Mouse (Mus musculus): Measurements from ENCODE around the gene Olfr312. TPM values are rescaled to one million over a fixed set of nuclear protein-coding genes. Genes with fewer than 3 reads are reported as not detected.
"Not testable (repeated sequence)": the region's sequence is repeated elsewhere in the genome, so short reads cannot be mapped to it uniquely, and the experiment has no call there.

The Olfr312 gene
- polyA plus RNA-seq, 1 experiment from 2014 or later: not detected

DNA sequence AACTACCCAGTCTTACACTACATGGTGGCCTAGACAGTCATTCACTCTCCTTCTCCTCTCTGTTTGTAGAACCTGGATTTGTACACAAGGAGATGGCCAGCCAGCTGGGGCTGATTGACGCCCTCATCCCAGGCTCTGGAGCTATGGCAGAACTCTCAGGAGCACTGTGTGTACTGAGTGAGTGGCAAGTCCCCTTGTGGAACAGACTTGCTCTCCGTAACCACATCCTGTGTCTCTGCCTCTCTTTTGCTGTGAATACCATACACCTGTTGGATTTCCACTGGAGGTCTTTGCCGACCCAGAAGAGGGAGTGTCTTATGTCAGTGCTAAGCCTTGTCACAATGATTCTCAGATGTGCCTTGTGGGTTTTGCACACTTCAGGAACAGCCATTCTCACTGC lies 3.5 kb downstream of the Olfr312 start:
- not testable (repeated sequence) for H3K4me2 ChIP-seq (ENCODE audit: low read length); ATAC-seq (replicated peaks; ENCODE audit: low FRiP score, low TSS enrichment, low read depth); H3K4me1 ChIP-seq (replicated peaks; ENCODE audit: control insufficient read depth, insufficient read depth, low read length); H3K27me3 ChIP-seq (replicated peaks; ENCODE audit: control insufficient read depth, insufficient read depth, low read length); H3K4me3 ChIP-seq (ENCODE audit: low read depth, low read length); H3K9ac ChIP-seq (ENCODE audit: low read length); H3K36me3 ChIP-seq (ENCODE audit: control insufficient read depth, insufficient read depth, low read length); DNase-seq (ENCODE audit: low spot score); H3K27ac ChIP-seq (ENCODE audit: low read depth); H3K9me3 ChIP-seq (ENCODE audit: control insufficient read depth, low read length)
- 68% methylated on average over 3 of the region's 3 CpGs for WGBS

DNA sequence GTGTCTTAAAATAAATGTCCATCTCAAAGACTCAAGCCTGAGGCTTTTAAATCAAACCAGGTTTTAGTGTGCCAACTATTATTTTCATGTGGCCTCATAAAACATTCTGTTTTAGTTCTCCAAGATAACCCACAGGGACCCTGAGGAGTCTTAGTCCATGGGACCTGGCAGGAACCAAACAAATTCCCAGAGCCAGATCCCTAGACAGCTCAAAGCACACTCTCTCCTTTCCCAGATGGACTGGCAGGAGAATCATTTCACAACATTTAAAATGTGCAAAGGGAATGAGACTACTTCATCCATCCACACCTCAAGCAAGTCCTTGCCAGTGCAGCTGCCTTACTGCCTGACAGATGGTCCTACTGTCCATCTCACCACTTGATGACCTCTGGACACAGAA lies 9.9 kb downstream of the Olfr312 start, which contains the start of gene Olfr311:
Olfr311 (plus strand) TSS at position 301 of the 400 bp plus-strand sequence.
- H3K27me3 ChIP-seq (replicated peaks; ENCODE audit: control insufficient read depth, insufficient read depth, low read length); H3K4me2 ChIP-seq (ENCODE audit: low read length); H3K9me3 ChIP-seq (ENCODE audit: control insufficient read depth, low read length); DNase-seq (ENCODE audit: low spot score); H3K27ac ChIP-seq (ENCODE audit: low read depth); H3K4me3 ChIP-seq (ENCODE audit: low read depth, low read length); H3K36me3 ChIP-seq (ENCODE audit: control insufficient read depth, insufficient read depth, low read length); H3K9ac ChIP-seq (ENCODE audit: low read length); H3K4me1 ChIP-seq (replicated peaks; ENCODE audit: control insufficient read depth, insufficient read depth, low read length); ATAC-seq (replicated peaks; ENCODE audit: low FRiP score, low TSS enrichment, low read depth): not testable (repeated sequence)

DNA sequence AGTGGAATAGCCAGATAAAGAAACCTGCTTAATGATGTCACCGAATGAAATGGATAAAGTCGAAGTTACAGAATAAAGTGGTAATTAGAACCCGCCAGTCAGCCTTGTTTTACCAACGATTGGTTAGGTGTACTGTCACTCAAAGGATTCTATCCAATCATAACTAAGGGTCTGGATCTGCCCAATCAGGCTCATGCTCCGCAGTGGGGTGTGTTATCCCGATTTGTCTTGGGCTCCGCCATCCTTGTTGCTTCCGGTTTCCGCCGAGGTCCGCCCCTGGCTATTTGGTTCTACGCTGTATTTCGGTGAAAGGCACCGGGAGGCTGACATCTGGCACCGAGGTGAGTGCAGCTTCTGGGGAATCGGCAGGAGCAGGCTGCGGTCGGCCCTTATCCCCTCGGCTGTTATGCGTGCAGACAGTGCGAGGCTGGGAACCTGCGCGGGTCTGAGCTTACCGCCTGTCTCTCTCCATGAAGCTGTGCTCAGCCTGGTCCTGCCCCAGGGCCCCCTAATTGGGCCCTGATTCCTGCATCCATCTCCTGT lies 18.0 kb downstream of the Olfr312 start, which contains the start of gene Gm12258:
Gm12258 (plus strand) TSS at position 240 of the 543 bp plus-strand sequence.
- ATAC-seq (replicated peaks; ENCODE audit: low FRiP score, low TSS enrichment, low read depth) (peak; percentile 100), DNase-seq (ENCODE audit: low spot score) (peak; percentile 88)
- no peaks in the 10 kb centered on the region for H3K27me3 ChIP-seq (replicated peaks; ENCODE audit: control insufficient read depth, insufficient read depth, low read length)
- no peak within 1 kb of the TSS for H3K27ac ChIP-seq (ENCODE audit: low read depth)
- under 1% methylated on average over 24 of the region's 24 CpGs for WGBS
- H3K9me3 ChIP-seq (ENCODE audit: control insufficient read depth, low read length): no peaks in the 10 kb centered on the region
- peaks cover 23% of the 10 kb centered on the region for H3K36me3 ChIP-seq (ENCODE audit: control insufficient read depth, insufficient read depth, low read length)
- peak within 1 kb of the TSS; percentile 84 for H3K4me2 ChIP-seq (ENCODE audit: low read length)
- peak within 1 kb of the TSS; percentile 79 for H3K9ac ChIP-seq (ENCODE audit: low read length)
- peak within 1 kb of the TSS; percentile 85 for H3K4me3 ChIP-seq (ENCODE audit: low read depth, low read length)
- peaks cover 6% of the 10 kb centered on the region for H3K4me1 ChIP-seq (replicated peaks; ENCODE audit: control insufficient read depth, insufficient read depth, low read length)

DNA sequence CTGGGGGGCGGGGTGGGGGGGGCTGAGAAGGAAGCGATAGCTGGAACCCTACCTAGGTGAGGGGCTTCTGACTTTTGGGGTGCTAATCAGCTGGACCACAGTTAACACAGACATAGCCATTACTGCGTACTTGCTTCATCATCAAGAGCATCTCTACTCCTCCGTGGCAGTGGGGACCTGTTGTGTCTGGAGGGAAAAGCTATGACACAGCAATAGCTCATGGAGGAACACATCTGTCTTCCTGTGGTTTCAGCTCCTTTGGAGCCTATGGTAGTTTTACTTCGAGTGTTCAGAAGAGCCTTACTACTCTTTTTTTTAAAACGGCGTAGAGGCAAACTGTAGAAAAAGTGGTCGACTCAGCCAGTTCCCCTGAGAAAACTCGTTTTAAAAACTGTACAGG lies 18.6 kb downstream of the Olfr312 start:
- no peak for DNase-seq (ENCODE audit: low spot score)
- Histone ChIP-seq H3K4me2 (ENCODE audit: low read length) (peak overlapping the region; percentile 84), H3K4me3 (ENCODE audit: low read depth, low read length) (peak overlapping the region; percentile 85), H3K9me3 (ENCODE audit: control insufficient read depth, low read length) (no peaks in the 10 kb centered on the region), H3K36me3 (ENCODE audit: control insufficient read depth, insufficient read depth, low read length) (peaks cover 23% of the 10 kb centered on the region), H3K27ac (ENCODE audit: low read depth) (no peak overlapping the region), H3K27me3 (replicated peaks; ENCODE audit: control insufficient read depth, insufficient read depth, low read length) (no peaks in the 10 kb centered on the region), H3K9ac (ENCODE audit: low read length) (peak overlapping the region; percentile 79), H3K4me1 (replicated peaks; ENCODE audit: control insufficient read depth, insufficient read depth, low read length) (peaks cover 6% of the 10 kb centered on the region)
- ATAC-seq (replicated peaks; ENCODE audit: low FRiP score, low TSS enrichment, low read depth): no peak
- 48% methylated on average over 9 of the region's 9 CpGs for WGBS

DNA sequence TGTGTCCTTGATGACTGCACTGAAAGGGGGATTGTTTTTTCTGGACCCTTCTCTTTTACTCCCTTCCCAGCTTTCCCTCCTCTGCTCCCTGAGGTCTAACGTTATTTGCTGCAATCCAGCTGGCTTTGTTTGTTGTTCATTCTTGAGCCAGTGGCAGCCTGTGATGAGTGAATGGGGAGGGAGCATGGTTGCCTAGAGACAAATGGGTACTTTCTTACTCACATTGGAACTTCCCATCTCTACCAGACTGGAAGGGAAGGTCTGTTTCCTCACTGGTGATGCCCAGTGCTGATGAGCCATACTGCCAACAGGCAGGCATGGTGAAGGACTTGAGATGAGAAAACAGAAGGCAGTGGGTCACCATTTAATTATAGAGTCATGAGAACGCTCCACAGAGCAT lies 20.7 kb downstream of the Olfr312 start:
- Histone ChIP-seq H3K4me2 (ENCODE audit: low read length) (no peak overlapping the region), H3K36me3 (ENCODE audit: control insufficient read depth, insufficient read depth, low read length) (peaks cover 33% of the 10 kb centered on the region), H3K27ac (ENCODE audit: low read depth) (no peak overlapping the region), H3K9me3 (ENCODE audit: control insufficient read depth, low read length) (no peaks in the 10 kb centered on the region), H3K4me3 (ENCODE audit: low read depth, low read length) (no peak overlapping the region), H3K4me1 (replicated peaks; ENCODE audit: control insufficient read depth, insufficient read depth, low read length) (peaks cover 6% of the 10 kb centered on the region), H3K9ac (ENCODE audit: low read length) (no peak overlapping the region), H3K27me3 (replicated peaks; ENCODE audit: control insufficient read depth, insufficient read depth, low read length) (no peaks in the 10 kb centered on the region)
- WGBS: 66% methylated on average over 2 of the region's 2 CpGs
- no peak for ATAC-seq (replicated peaks; ENCODE audit: low FRiP score, low TSS enrichment, low read depth)
- no peak for DNase-seq (ENCODE audit: low spot score)

DNA sequence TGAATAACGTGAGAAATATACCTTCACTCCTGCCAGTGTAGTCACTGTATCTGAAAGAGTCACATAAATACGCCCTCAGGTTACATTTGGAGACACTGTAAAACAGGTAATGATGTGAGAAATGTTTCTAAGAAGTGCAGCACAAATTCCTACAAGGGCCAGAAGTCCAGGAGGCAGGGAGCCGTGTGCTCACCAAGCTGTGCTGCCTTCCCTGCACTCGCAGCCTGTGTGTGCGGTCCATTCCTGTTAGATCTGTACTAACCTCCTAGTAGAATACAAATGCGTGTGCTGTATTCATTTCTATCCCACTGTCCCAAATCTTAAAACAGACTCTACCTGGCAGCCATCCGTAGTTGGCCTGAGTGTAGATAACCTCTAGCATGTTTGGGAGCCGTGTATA lies 31.7 kb downstream of the Olfr312 start:
- DNase-seq (ENCODE audit: low spot score): no peak

DNA sequence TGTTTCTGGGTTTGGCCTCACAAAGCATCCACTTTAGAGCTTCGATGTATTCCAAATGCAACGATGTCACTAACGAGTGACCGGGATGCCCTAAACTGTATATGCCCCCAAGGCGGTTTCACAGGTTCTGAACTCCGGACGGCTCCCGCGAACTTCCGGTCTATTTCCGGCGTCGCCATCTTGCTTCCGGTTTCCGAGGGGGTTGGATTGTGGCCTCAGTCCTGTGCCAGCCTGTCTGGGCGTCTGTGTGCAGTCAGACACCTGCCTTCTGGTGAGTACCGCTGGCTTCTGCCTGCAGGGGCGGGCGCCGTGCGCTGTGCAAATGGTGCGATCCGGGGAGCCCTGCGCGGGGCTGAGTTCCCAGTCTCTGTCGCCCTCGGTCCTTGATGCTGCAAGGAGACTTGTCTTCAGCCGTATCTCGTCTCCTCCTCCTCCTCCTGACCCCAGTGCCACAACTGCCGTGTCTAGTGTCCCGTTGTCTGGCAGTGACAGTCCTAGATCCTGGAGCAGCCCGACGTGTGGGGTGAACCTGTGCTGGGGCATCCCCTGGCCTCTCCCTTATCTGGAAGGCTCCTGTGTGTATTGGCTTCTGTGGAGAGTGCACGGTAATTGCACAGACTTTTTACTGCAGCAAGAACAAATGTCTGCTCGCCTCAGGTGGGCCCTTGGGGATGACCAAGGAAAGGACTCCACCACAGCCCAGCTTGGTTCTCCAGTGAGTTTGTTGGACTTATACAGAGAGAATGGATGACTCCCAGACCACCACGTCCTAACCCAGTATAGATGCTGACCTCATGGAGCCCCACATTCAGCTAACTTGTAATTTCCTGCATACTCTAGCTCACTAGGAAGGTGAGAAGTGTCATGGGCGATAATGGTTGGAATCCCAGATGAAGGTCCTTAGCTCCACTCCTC lies 38.3 kb downstream of the Olfr312 start, which contains the start of gene 2810021J22Rik:
2810021J22Rik (plus strand) TSS at position 178 of the 915 bp plus-strand sequence.
- peak; percentile 90 for DNase-seq (ENCODE audit: low spot score)
- H3K9me3 ChIP-seq (ENCODE audit: control insufficient read depth, low read length): no peaks in the 10 kb centered on the region
- WGBS: 3% methylated on average over 37 of the region's 37 CpGs
- peaks cover 10% of the 10 kb centered on the region for H3K4me1 ChIP-seq (replicated peaks; ENCODE audit: control insufficient read depth, insufficient read depth, low read length)
- peak within 1 kb of the TSS; percentile 70 for H3K4me3 ChIP-seq (ENCODE audit: low read depth, low read length)
- peak within 1 kb of the TSS; percentile 67 for H3K9ac ChIP-seq (ENCODE audit: low read length)
- H3K27me3 ChIP-seq (replicated peaks; ENCODE audit: control insufficient read depth, insufficient read depth, low read length): no peaks in the 10 kb centered on the region
- H3K36me3 ChIP-seq (ENCODE audit: control insufficient read depth, insufficient read depth, low read length): peaks cover 25% of the 10 kb centered on the region
- peak within 1 kb of the TSS; percentile 56 for H3K4me2 ChIP-seq (ENCODE audit: low read length)
- H3K27ac ChIP-seq (ENCODE audit: low read depth): peak within 1 kb of the TSS; percentile 79
- peak; percentile 83 for ATAC-seq (replicated peaks; ENCODE audit: low FRiP score, low TSS enrichment, low read depth)

More for the DNA sequence above, 31.7 kb downstream of the Olfr312 start:
- H3K36me3 ChIP-seq (ENCODE audit: control insufficient read depth, insufficient read depth, low read length): peaks cover 40% of the 10 kb centered on the region
- H3K4me3 ChIP-seq (ENCODE audit: low read depth, low read length): no peak overlapping the region
- H3K4me2 ChIP-seq (ENCODE audit: low read length): no peak overlapping the region
- H3K4me1 ChIP-seq (replicated peaks; ENCODE audit: control insufficient read depth, insufficient read depth, low read length): no peaks in the 10 kb centered on the region
- no peak for ATAC-seq (replicated peaks; ENCODE audit: low FRiP score, low TSS enrichment, low read depth)
- WGBS: 95% methylated on average over 8 of the region's 8 CpGs
- H3K9ac ChIP-seq (ENCODE audit: low read length): no peak overlapping the region
- no peaks in the 10 kb centered on the region for H3K27me3 ChIP-seq (replicated peaks; ENCODE audit: control insufficient read depth, insufficient read depth, low read length)
- H3K27ac ChIP-seq (ENCODE audit: low read depth): no peak overlapping the region
- H3K9me3 ChIP-seq (ENCODE audit: control insufficient read depth, low read length): peaks cover 18% of the 10 kb centered on the region

DNA sequence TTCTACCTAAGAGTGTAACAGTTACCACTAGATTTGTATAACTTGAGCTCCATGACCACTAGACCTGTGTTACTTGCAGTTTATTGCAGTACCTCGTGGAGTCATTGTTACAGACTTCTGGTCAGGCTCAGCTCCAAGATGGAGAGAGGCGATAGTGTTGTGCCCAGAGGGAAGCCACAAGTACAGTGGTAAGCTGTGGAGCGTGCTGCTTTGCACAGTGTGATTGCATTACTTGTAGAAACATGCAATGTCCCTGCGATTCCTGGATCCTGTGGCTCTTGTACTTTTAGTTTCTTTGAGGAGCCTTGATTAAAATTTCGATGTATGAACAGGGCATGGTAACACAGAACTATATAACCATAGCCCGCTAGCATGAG lies 38.9 kb downstream of the Olfr312 start:
- Histone ChIP-seq H3K4me1 (replicated peaks; ENCODE audit: control insufficient read depth, insufficient read depth, low read length) (peaks cover 10% of the 10 kb centered on the region), H3K4me3 (ENCODE audit: low read depth, low read length) (peak overlapping the region; percentile 70), H3K9me3 (ENCODE audit: control insufficient read depth, low read length) (no peaks in the 10 kb centered on the region), H3K9ac (ENCODE audit: low read length) (peak overlapping the region; percentile 67), H3K27ac (ENCODE audit: low read depth) (no peak overlapping the region), H3K4me2 (ENCODE audit: low read length) (peak overlapping the region; percentile 56), H3K36me3 (ENCODE audit: control insufficient read depth, insufficient read depth, low read length) (peaks cover 25% of the 10 kb centered on the region), H3K27me3 (replicated peaks; ENCODE audit: control insufficient read depth, insufficient read depth, low read length) (no peaks in the 10 kb centered on the region)
- WGBS: 78% methylated on average over 6 of the region's 6 CpGs
- DNase-seq (ENCODE audit: low spot score) (no peak), ATAC-seq (replicated peaks; ENCODE audit: low FRiP score, low TSS enrichment, low read depth) (no peak)
